Mouse (Mus musculus) midbrain, embryonic 16.5 days (tissue): ENCODE results near the gene Ssr3. TPM values are rescaled to one million over a fixed set of nuclear protein-coding genes. Genes with fewer than 3 reads are reported as not detected.

Experiments used
- ATAC-seq: fragments of 200-750 bp; cut with Nextera tagmentation; 2 replicates; pipeline ENCODE4 v1.8.0; 2017; ENCODE audit warnings: moderate TSS enrichment
- H3K27ac ChIP-seq: fragments of 300-500 bp; sonication (generic); 2 replicates; pipeline ENCODE4 v1.5.1; 2014; ENCODE audit warnings: mild to moderate bottlenecking, low read length, mixed read lengths
- H3K27me3 ChIP-seq: fragments of 300-500 bp; sonication (generic); 2 replicates; pipeline ENCODE4 v1.6.1; 2014; ENCODE audit warnings: low read depth, low read length, mixed read lengths; ENCODE audit not compliant: control insufficient read depth, insufficient read depth
- H3K36me3 ChIP-seq: fragments of 300-500 bp; sonication (generic); 2 replicates; pipeline ENCODE4 v1.6.1; 2014; ENCODE audit warnings: mild to moderate bottlenecking, low read length, moderate library complexity, mixed read lengths; ENCODE audit not compliant: control insufficient read depth, insufficient read depth
- H3K4me1 ChIP-seq: fragments of 300-500 bp; sonication (generic); 2 replicates; pipeline ENCODE4 v1.6.1; 2014; ENCODE audit warnings: mild to moderate bottlenecking, low read length, mixed read lengths; ENCODE audit not compliant: control insufficient read depth, insufficient read depth
- H3K4me2 ChIP-seq: fragments of 300-500 bp; sonication (generic); 2 replicates; pipeline ENCODE4 v1.6.1; 2014; ENCODE audit warnings: mild to moderate bottlenecking, low read length, mixed read lengths
- H3K4me3 ChIP-seq: fragments of 300-500 bp; sonication (generic); 2 replicates; pipeline ENCODE4 v1.5.1; 2014; ENCODE audit warnings: low read depth, mild to moderate bottlenecking, low read length, moderate library complexity, mixed read lengths
- H3K9ac ChIP-seq: fragments of 300-500 bp; sonication (generic); 2 replicates; pipeline ENCODE4 v1.6.1; 2014; ENCODE audit warnings: low read depth, low read length, mixed read lengths
- H3K9me3 ChIP-seq: fragments of 300-500 bp; sonication (generic); replicated peaks from 2 replicates; pipeline ENCODE4 v1.6.1; 2014; ENCODE audit warnings: mild to moderate bottlenecking, low read length, mixed read lengths; ENCODE audit not compliant: control insufficient read depth, poor library complexity, severe bottlenecking
- WGBS: fragments of 180-500 bp; shearing (Covaris S2); extraction: QIAGEN DNeasy Blood & Tissue Kit; methylation state at CpG from one replicate; pipeline ENCODE4 v1.1.7; 2014; 5-methylcytosine and 5-hydroxymethylcytosine counted together
- polyA plus RNA-seq: library from polyadenylated mRNA; unstranded; fragments of >200 nt; fragmentation: Nextera tagmentation; extraction: Ambion mirVana; gene quantifications from 2 replicates; pipeline ENCODE4 v1.2.1, GENCODE M21; 2015

Gene Ssr3
- polyA plus RNA-seq, 1 experiment from 2014 or later = 172 TPM

GRCm38 (mm10) chr3:65381094-65381493 lies 11.3 kb downstream of the Ssr3 start:
- H3K9me3 ChIP-seq = no peaks in the 10 kb centered on the region
- H3K9ac ChIP-seq = no peak overlapping the region
- H3K4me2 ChIP-seq = no peak overlapping the region
- no peak for ATAC-seq
- H3K4me3 ChIP-seq = no peak overlapping the region
- peaks cover 6% of the 10 kb centered on the region for H3K36me3 ChIP-seq
- H3K4me1 ChIP-seq = no peaks in the 10 kb centered on the region
- WGBS = 81% methylated on average over 4 of the region's 4 CpGs
- H3K27ac ChIP-seq = no peak overlapping the region
- no peaks in the 10 kb centered on the region for H3K27me3 ChIP-seq

- H3K36me3 ChIP-seq = peaks cover 6% of the 10 kb centered on the region
- no peaks in the 10 kb centered on the region for H3K27me3 ChIP-seq
- WGBS = 71% methylated on average over 4 of the region's 4 CpGs
- H3K4me3 ChIP-seq = no peak overlapping the region
- ATAC-seq = no peak
- H3K9me3 ChIP-seq = no peaks in the 10 kb centered on the region
- H3K27ac ChIP-seq = no peak overlapping the region
- H3K4me1 ChIP-seq = no peaks in the 10 kb centered on the region
- no peak overlapping the region for H3K9ac ChIP-seq
- no peak overlapping the region for H3K4me2 ChIP-seq
These were observed 12.4 kb downstream of the Ssr3 start for GRCm38 (mm10) chr3:65379884-65380539.

DNA sequence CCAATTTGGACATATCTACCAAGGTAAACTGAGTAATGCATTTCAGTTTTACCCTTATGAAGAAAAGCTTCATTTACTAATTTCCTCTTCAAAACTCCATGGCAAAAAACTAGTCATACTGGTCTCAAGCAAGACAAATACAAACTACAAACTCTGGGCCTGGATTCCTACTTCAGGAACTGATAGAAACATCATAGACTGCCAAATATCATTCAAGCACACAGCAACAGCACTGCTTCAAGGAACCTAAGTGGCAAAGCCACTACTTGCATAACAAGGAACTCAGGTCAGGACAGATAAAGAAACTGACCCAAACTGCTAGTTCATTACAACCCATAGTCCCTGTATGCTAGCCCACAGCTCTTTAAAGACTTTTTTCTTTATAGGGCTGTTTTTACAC lies 13.7 kb downstream of the Ssr3 start:
- H3K36me3 ChIP-seq = peaks cover 6% of the 10 kb centered on the region; the same call in 1 of the 2 replicates

GRCm38 (mm10) chr3:65374729-65375128 lies 17.7 kb downstream of the Ssr3 start:
- 80% methylated on average over 3 of the region's 3 CpGs for WGBS
- H3K4me2 ChIP-seq = no peak overlapping the region
- no peak for ATAC-seq

More for the DNA sequence above, 13.7 kb downstream of the Ssr3 start:
- ATAC-seq = no peak
- Histone ChIP-seq H3K9ac (no peak overlapping the region), H3K4me3 (no peak overlapping the region), H3K4me2 (no peak overlapping the region), H3K27me3 (no peaks in the 10 kb centered on the region), H3K9me3 (no peaks in the 10 kb centered on the region), H3K4me1 (no peaks in the 10 kb centered on the region), H3K27ac (no peak overlapping the region)

DNA sequence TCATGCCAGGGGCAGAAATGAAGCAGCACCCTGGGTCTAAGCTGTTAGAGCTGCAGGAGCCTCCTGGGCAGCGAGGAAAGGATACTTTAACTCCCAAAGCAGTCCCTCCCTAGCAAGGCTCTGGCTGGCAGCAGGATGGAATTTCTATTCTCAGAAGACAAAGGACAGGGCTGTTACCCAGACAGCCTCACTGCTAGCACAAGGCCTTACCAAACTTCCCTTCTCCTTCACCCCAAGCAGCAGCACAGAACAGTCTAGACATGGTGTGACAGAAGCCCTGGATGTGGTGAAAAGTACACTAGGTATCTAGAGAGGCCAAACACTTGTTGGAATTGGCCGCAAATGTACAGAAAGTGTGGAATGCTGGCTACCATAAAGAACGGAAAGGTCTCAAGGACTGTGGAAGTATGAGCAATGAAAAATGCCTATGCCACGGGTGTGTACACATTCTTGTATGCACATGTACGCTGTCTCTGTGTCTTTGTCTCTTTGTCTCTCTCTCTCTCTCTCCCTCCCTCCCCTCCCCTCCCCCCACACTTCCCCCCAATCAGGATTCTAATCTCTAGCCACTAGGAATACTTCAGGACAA lies 18.7 kb downstream of the Ssr3 start:
- ATAC-seq = no peak

More at GRCm38 (mm10) chr3:65374729-65375128, 17.7 kb downstream of the Ssr3 start:
- no peaks in the 10 kb centered on the region for H3K4me1 ChIP-seq
- H3K9ac ChIP-seq = no peak overlapping the region
- no peaks in the 10 kb centered on the region for H3K9me3 ChIP-seq
- peaks cover 17% of the 10 kb centered on the region for H3K36me3 ChIP-seq
- no peak overlapping the region for H3K27ac ChIP-seq
- H3K4me3 ChIP-seq = no peak overlapping the region
- no peaks in the 10 kb centered on the region for H3K27me3 ChIP-seq

DNA sequence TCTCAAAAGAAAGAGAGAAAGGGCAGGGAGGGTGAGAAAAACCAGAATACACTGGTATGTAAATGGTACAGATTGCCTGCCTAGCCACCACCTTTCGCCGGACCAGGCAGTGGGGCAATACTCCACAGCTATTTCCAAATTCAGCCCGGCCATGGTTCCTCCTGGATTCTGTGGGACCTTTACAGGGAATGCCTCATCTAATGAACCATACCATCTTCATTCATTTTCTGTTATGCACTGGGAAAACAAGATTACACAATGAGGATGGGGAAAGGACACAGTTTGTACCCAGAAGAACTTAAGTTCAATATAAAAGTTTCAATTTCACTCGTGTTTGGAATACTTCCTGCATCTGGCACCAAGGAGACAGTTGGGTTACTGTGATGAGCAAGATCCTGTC lies 19.9 kb downstream of the Ssr3 start:
- Histone ChIP-seq H3K4me1 (no peaks in the 10 kb centered on the region), H3K4me3 (no peak overlapping the region), H3K36me3 (peaks cover 13% of the 10 kb centered on the region), H3K9ac (no peak overlapping the region), H3K27ac (no peak overlapping the region), H3K4me2 (no peak overlapping the region), H3K27me3 (no peaks in the 10 kb centered on the region), H3K9me3 (no peaks in the 10 kb centered on the region)
- 96% methylated on average over 4 of the region's 4 CpGs for WGBS
- ATAC-seq = no peak

More for the DNA sequence above, 18.7 kb downstream of the Ssr3 start:
- peaks cover 12% of the 10 kb centered on the region for H3K36me3 ChIP-seq
- H3K27ac ChIP-seq = no peak overlapping the region
- no peaks in the 10 kb centered on the region for H3K4me1 ChIP-seq
- no peak overlapping the region for H3K9ac ChIP-seq
- WGBS = 57% methylated on average over 5 of the region's 5 CpGs
- H3K9me3 ChIP-seq = no peaks in the 10 kb centered on the region
- H3K4me3 ChIP-seq = no peak overlapping the region
- no peaks in the 10 kb centered on the region for H3K27me3 ChIP-seq
- H3K4me2 ChIP-seq = no peak overlapping the region

DNA sequence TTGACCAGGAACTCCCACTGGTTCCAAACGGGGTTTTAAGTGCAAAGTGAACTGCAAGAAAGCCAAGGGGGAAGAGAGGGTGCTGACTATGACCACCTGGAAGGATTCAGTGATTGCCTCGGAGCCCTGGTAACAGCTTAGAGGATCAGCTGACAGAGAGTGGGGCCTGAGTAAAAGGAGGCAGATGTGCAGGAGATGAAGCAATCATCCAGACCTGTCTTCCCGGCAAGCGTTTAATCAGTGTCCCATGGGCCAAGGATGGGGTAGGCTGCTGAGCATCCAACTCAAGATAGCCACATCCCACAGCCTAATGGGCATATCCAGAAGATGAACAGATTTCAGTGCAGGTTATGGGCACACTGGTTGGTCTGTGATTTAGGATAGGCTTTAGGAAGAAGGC lies 24.5 kb downstream of the Ssr3 start:
- Histone ChIP-seq H3K27ac (no peak overlapping the region), H3K9me3 (no peaks in the 10 kb centered on the region), H3K27me3 (no peaks in the 10 kb centered on the region), H3K4me2 (no peak overlapping the region), H3K4me1 (no peaks in the 10 kb centered on the region), H3K9ac (no peak overlapping the region), H3K36me3 (peaks cover 14% of the 10 kb centered on the region), H3K4me3 (no peak overlapping the region)
- 53% methylated on average over 4 of the region's 4 CpGs for WGBS
- ATAC-seq = no peak

- Histone ChIP-seq H3K27ac (no peak overlapping the region), H3K9ac (no peak overlapping the region), H3K27me3 (no peaks in the 10 kb centered on the region), H3K4me3 (no peak overlapping the region), H3K4me1 (no peaks in the 10 kb centered on the region), H3K36me3 (0 out of 2 replicates have a peak, but pooled peaks cover 7% of the 10 kb centered on the region), H3K4me2 (no peak overlapping the region), H3K9me3 (no peaks in the 10 kb centered on the region)
- WGBS = 91% methylated on average over 10 of the region's 10 CpGs
- ATAC-seq = no peak
These were observed 26.3 kb downstream of the Ssr3 start for GRCm38 (mm10) chr3:65365921-65366710.

- Histone ChIP-seq H3K4me3 (no peak overlapping the region), H3K27me3 (no peaks in the 10 kb centered on the region), H3K9me3 (no peaks in the 10 kb centered on the region), H3K36me3 (0 out of 2 replicates have a peak, but pooled peaks cover 2% of the 10 kb centered on the region), H3K27ac (no peak overlapping the region), H3K4me1 (no peaks in the 10 kb centered on the region), H3K4me2 (no peak overlapping the region), H3K9ac (no peak overlapping the region)
- 72% methylated on average over 6 of the region's 6 CpGs for WGBS
- no peak for ATAC-seq
These were observed 27.2 kb downstream of the Ssr3 start for GRCm38 (mm10) chr3:65365184-65365583.
